Mouse (Mus musculus) kidney, postnatal 14 days (tissue): ENCODE measurements around the gene Ubc.
A peak's percentile ranks its signal among the peaks of the same experiment; 100 is the strongest.

Experiments
- DNase-seq: peaks from one replicate; pipeline ENCODE4 v3.0.0; 2022; ENCODE audit warnings: mixed read lengths

The Ubc gene

GRCm38 (mm10) chr5:125344296-125344695, 45.7 kb downstream of the Ubc start:
- no peak for DNase-seq

- DNase-seq, result no peak
Observed at GRCm38 (mm10) chr5:125341459-125342090, 48.4 kb downstream of the Ubc start.

GRCm38 (mm10) chr5:125340547-125341262, 49.3 kb downstream of the Ubc start, which contains the start of gene Scarb1:
Scarb1 (minus strand) TSS chr5:125341094.
- peak; percentile 94 for DNase-seq

- no peak for DNase-seq
Observed at GRCm38 (mm10) chr5:125339851-125340531, 50.0 kb downstream of the Ubc start.

GRCm38 (mm10) chr5:125339108-125339751, 50.8 kb downstream of the Ubc start:
- DNase-seq, result peak; percentile 71

DNA sequence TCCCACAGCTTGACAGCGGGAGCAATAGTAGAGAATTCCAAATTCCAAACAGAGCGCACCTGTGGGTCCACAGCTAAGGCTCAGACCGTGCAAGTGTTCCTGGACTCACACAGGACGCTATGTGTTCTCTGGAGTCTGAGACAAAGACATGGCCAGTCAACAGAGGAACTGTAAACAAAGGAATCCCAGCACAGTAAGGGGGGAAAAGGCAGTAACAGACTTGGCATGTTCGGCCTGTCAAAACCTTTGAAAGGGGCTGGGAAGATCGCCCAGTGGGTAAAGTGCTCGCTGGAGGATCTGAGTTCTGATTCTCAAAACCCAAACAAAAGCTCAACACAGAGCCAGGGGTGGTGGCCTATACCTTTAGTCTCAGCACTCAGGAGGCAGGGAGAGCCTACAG, 52.5 kb downstream of the Ubc start:
- DNase-seq, result no peak

- DNase-seq, result no peak
Observed at GRCm38 (mm10) chr5:125337012-125337411, 53.0 kb downstream of the Ubc start.
